Mouse (Mus musculus): ENCODE data around the gene As3mt.

DNA sequence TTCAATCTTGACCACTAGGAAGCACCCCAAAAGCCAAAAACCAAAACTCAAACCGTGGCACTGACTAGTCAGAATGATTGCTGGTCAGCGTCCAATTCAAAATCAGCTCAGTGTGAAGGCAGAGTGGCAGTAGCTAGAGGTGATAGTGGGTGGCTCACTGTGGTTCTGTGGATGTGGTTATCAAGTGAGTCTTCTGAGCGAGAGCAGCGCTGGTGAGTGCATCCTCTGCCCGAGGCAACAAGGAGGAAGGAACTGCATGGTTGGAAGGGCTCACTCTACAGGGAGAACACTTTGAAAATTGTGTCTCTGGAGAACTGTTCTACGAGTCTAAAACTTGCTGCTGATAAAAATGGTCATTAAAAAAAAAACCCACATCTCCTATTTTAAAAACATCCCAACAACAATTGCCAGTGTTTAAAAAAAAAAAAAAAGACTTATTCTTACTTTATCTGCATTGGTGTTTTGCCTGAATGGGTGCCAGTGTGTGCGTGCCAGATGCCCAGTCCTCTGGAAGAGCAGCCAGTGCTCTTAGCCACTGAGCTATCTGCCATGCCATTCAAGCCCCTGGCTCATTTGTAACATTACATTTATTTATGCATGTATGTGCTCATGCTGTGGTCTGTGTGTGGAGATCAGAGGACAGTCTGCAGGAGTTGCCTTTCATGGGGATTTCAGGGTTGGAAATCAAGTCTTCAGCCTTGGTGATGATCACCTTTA, 1.3 kb upstream of the As3mt start:
- TF ChIP-seq MYOG (IDR thresholded peaks at IDR 0.05; ENCODE audit: control insufficient read depth in 1 of 3, insufficient read depth in 1 of 3, insufficient read length in 2 of 3, low read depth in 2 of 3) = no peak
- no peak for TF ChIP-seq CEBPB (IDR thresholded peaks at IDR 0.05; ENCODE audit: insufficient read depth, poor library complexity, severe bottlenecking)
- TF ChIP-seq SRF (IDR thresholded peaks at IDR 0.05; ENCODE audit: control insufficient read depth, insufficient read length, low read depth) = no peak

All from myocyte (in vitro differentiated cells).